ENCODE assay signal across 8 mouse cellular contexts in genomic region chr7:127308887-127309286, GRCm38 (mm10). TPM values are rescaled to one million over a fixed set of nuclear protein-coding genes. Genes with fewer than 3 reads are reported as not detected.
DNase-seq lines count a peak whose midpoint lies in the region; ATAC-seq lines count a peak whose summit lies in the region.

No protein-coding gene starts in this region.

- H3K9ac ChIP-seq in embryonic facial prominence, embryonic 13.5 days = 0 out of 2 replicates have a peak overlapping the region, but pooled peaks have one; percentile 2
- no peak overlapping the region for H3K9ac ChIP-seq in liver, embryonic 11.5 days (ENCODE audit: low read depth, low read length)

- no peaks in the 10 kb centered on the region for H3K36me3 ChIP-seq in embryonic facial prominence, embryonic 13.5 days
- no peaks in the 10 kb centered on the region for H3K36me3 ChIP-seq in liver, embryonic 11.5 days (ENCODE audit: control insufficient read depth, insufficient read depth, low read length)

- DNase-seq in adrenal gland, adult 2 months = peak; percentile 32
- no peak for DNase-seq in adrenal gland, postnatal 25 days
- peak; percentile 23 to 28 for DNase-seq in urinary bladder, postnatal 36 days (ENCODE audit: low spot score in 2 of 2)
- DNase-seq in urinary bladder, postnatal 4 days (ENCODE audit: low spot score in 2 of 2) = no peak
- peak; percentile 36 to 50 for DNase-seq in kidney, adult 8-10 months
- DNase-seq in liver, embryonic 11.5 days (ENCODE audit: low spot score) = peak; percentile 42
- DNase-seq in right cerebral cortex, adult 2 months (ENCODE audit: low spot score in 2 of 2) = peak; percentile 60 to 70

- H3K4me1 ChIP-seq in embryonic facial prominence, embryonic 13.5 days = no peaks in the 10 kb centered on the region
- no peaks in the 10 kb centered on the region for H3K4me1 ChIP-seq in liver, embryonic 11.5 days (replicated peaks; ENCODE audit: control insufficient read depth, insufficient read depth, low read length)

- H3K27me3 ChIP-seq in embryonic facial prominence, embryonic 13.5 days = no peaks in the 10 kb centered on the region
- no peaks in the 10 kb centered on the region for H3K27me3 ChIP-seq in liver, embryonic 11.5 days (replicated peaks; ENCODE audit: control insufficient read depth, insufficient read depth, low read length)

- 71% methylated on average over 4 of the region's 4 CpGs for WGBS in embryonic facial prominence, embryonic 13.5 days
- WGBS in liver, embryonic 11.5 days = 73% methylated on average over 4 of the region's 4 CpGs

- H3K9me3 ChIP-seq in embryonic facial prominence, embryonic 13.5 days = no peaks in the 10 kb centered on the region
- no peaks in the 10 kb centered on the region for H3K9me3 ChIP-seq in liver, embryonic 11.5 days (ENCODE audit: control insufficient read depth, low read length)

- H3K27ac ChIP-seq in embryonic facial prominence, embryonic 13.5 days = no peak overlapping the region
- H3K27ac ChIP-seq in liver, embryonic 11.5 days (ENCODE audit: low read depth, low read length) = no peak overlapping the region

- H3K4me2 ChIP-seq in embryonic facial prominence, embryonic 13.5 days = no peak overlapping the region
- no peak overlapping the region for H3K4me2 ChIP-seq in liver, embryonic 11.5 days

- H3K4me3 ChIP-seq in embryonic facial prominence, embryonic 13.5 days = no peak overlapping the region
- H3K4me3 ChIP-seq in liver, embryonic 11.5 days (ENCODE audit: low read depth, low read length) = no peak overlapping the region

- ATAC-seq in embryonic facial prominence, embryonic 13.5 days (ENCODE audit: insufficient number of reproducible peaks, insufficient read depth, low FRiP score, low TSS enrichment, low read depth) = no peak
- no peak for ATAC-seq in liver, embryonic 11.5 days (replicated peaks; ENCODE audit: low FRiP score)

RNA-seq across cellular contexts. Expression of gene Itgal, which starts 12.8 kb away (rescaled TPM):
- 1 to 10 TPM; 1.7 to 2.4 TPM for total RNA-seq in adrenal gland, adult 2 months (2021)
- 1.6 and 1.7 TPM in 2 replicates for polyA plus RNA-seq in adrenal gland, adult 2 months (2012; rRNA removed)
- total RNA-seq in adrenal gland, postnatal 25 days (2021) = 0.57 and 1.0 TPM in 2 replicates
- polyA plus RNA-seq in embryonic facial prominence, embryonic 13.5 days (2015; fragmentation: Nextera tagmentation; extraction: Ambion mirVana) = 0.52 and 1.1 TPM in 2 replicates
- 6.2 and 6.5 TPM in 2 replicates for polyA plus RNA-seq in liver, embryonic 11.5 days (2014; fragmentation: Nextera tagmentation; extraction: Ambion mirVana)

RNA-seq across cellular contexts. Expression of gene Sephs2, which starts 35.0 kb away (rescaled TPM):
- total RNA-seq in adrenal gland, adult 2 months (2021) = 100 to 1,000 TPM in 1 of 2 experiments, 10 to 100 TPM in 1; 90.0 to 118 TPM
- 41.8 and 46.5 TPM in 2 replicates for polyA plus RNA-seq in adrenal gland, adult 2 months (2012; rRNA removed)
- total RNA-seq in adrenal gland, postnatal 25 days (2021) = 114 and 117 TPM in 2 replicates
- polyA plus RNA-seq in embryonic facial prominence, embryonic 13.5 days (2015; fragmentation: Nextera tagmentation; extraction: Ambion mirVana) = 63.4 and 64.1 TPM in 2 replicates
- 178 and 203 TPM in 2 replicates for polyA plus RNA-seq in liver, embryonic 11.5 days (2014; fragmentation: Nextera tagmentation; extraction: Ambion mirVana)

RNA-seq across cellular contexts. Expression of gene Zfp768, which starts 36.5 kb away (rescaled TPM):
- 10 to 100 TPM; 30.5 to 32.3 TPM for total RNA-seq in adrenal gland, adult 2 months (2021)
- 52.5 and 54.2 TPM in 2 replicates for polyA plus RNA-seq in adrenal gland, adult 2 months (2012; rRNA removed)
- total RNA-seq in adrenal gland, postnatal 25 days (2021) = 31.4 and 32.8 TPM in 2 replicates
- 16.1 and 18.1 TPM in 2 replicates for polyA plus RNA-seq in embryonic facial prominence, embryonic 13.5 days (2015; fragmentation: Nextera tagmentation; extraction: Ambion mirVana)
- polyA plus RNA-seq in liver, embryonic 11.5 days (2014; fragmentation: Nextera tagmentation; extraction: Ambion mirVana) = 3.4 and 3.6 TPM in 2 replicates

RNA-seq across cellular contexts. Expression of gene Dctpp1, which starts 48.4 kb away (rescaled TPM):
- 10 to 100 TPM; 34.7 to 37.6 TPM for total RNA-seq in adrenal gland, adult 2 months (2021)
- polyA plus RNA-seq in adrenal gland, adult 2 months (2012; rRNA removed) = 45.1 and 57.1 TPM in 2 replicates
- total RNA-seq in adrenal gland, postnatal 25 days (2021) = 39.8 and 50.7 TPM in 2 replicates
- 156 and 206 TPM in 2 replicates for polyA plus RNA-seq in embryonic facial prominence, embryonic 13.5 days (2015; fragmentation: Nextera tagmentation; extraction: Ambion mirVana)
- polyA plus RNA-seq in liver, embryonic 11.5 days (2014; fragmentation: Nextera tagmentation; extraction: Ambion mirVana) = 266 and 275 TPM in 2 replicates

Comparison
In these comparisons a context has a peak if more than half of its experiments do, and no peak if none do; other contexts are left out.
1. DNase-seq: peak in adrenal gland, adult 2 months (single experiment), urinary bladder, postnatal 36 days (2 of 2), kidney, adult 8-10 months (2 of 2), liver, embryonic 11.5 days (single experiment) and right cerebral cortex, adult 2 months (2 of 2); none in adrenal gland, postnatal 25 days (single experiment) and urinary bladder, postnatal 4 days (0 of 2).